Mouse (Mus musculus) right cerebral cortex, adult 18-20 months (tissue): ENCODE measurements around the gene Gm4869.
A peak's percentile ranks its signal among the peaks of the same experiment; 100 is the strongest.
"Not testable (repeated sequence)": the region's sequence is repeated elsewhere in the genome, so short reads cannot be mapped to it uniquely, and the experiment has no call there.

ENCODE experiments used
- DNase-seq: peaks from one replicate; pipeline ENCODE4 v3.0.0; 2022; ENCODE audit warnings: mixed read lengths

The Gm4869 gene

GRCm38 (mm10) chr5:140445345-140445744 is at the start of gene Gm4869:
Gene Gm4869 (plus strand): TSS chr5:140445645.
- no peak for DNase-seq

- DNase-seq, result no peak
Observed at GRCm38 (mm10) chr5:140396166-140396940, 49.1 kb upstream of the Gm4869 start.

GRCm38 (mm10) chr5:140402640-140403270 is 42.7 kb upstream of the Gm4869 start:
- no peak for DNase-seq

- no peak for DNase-seq
Observed at GRCm38 (mm10) chr5:140405126-140405525, 40.3 kb upstream of the Gm4869 start.

- DNase-seq, result no peak
Observed at GRCm38 (mm10) chr5:140406666-140407065, 38.8 kb upstream of the Gm4869 start.

GRCm38 (mm10) chr5:140408801-140409200 is 36.6 kb upstream of the Gm4869 start:
- no peak for DNase-seq

GRCm38 (mm10) chr5:140411339-140411738 is 34.1 kb upstream of the Gm4869 start:
- DNase-seq, result peak; percentile 42

- no peak for DNase-seq
Observed at GRCm38 (mm10) chr5:140414647-140415046, 30.8 kb upstream of the Gm4869 start.

- peak; percentile 14 for DNase-seq
Observed at GRCm38 (mm10) chr5:140418106-140418488, 27.3 kb upstream of the Gm4869 start.

- DNase-seq, result peak; percentile 89
Observed at GRCm38 (mm10) chr5:140418489-140419441, 26.7 kb upstream of the Gm4869 start, which contains the start of gene Eif3b. Gene Eif3b (plus strand): TSS chr5:140419328.

GRCm38 (mm10) chr5:140419442-140420080 is 25.9 kb upstream of the Gm4869 start:
- DNase-seq, result peak; percentile 24

GRCm38 (mm10) chr5:140420616-140421015 is 24.8 kb upstream of the Gm4869 start:
- DNase-seq, result no peak

- no peak for DNase-seq
Observed at GRCm38 (mm10) chr5:140425016-140425783, 20.2 kb upstream of the Gm4869 start.

GRCm38 (mm10) chr5:140439117-140439516 is 6.3 kb upstream of the Gm4869 start:
- DNase-seq, result not testable (repeated sequence)

- DNase-seq, result no peak
Observed at GRCm38 (mm10) chr5:140441406-140441805, 4.0 kb upstream of the Gm4869 start.

- DNase-seq, result no peak
Observed at GRCm38 (mm10) chr5:140444012-140444411, 1.4 kb upstream of the Gm4869 start.

GRCm38 (mm10) chr5:140446054-140446453 is 609 bp downstream of the Gm4869 start:
- no peak for DNase-seq

GRCm38 (mm10) chr5:140454488-140454887 is 9.0 kb downstream of the Gm4869 start:
- no peak for DNase-seq

GRCm38 (mm10) chr5:140455466-140455865 is 10.0 kb downstream of the Gm4869 start:
- DNase-seq, result no peak

GRCm38 (mm10) chr5:140461476-140461875 is 16.0 kb downstream of the Gm4869 start:
- no peak for DNase-seq

GRCm38 (mm10) chr5:140463151-140463550 is 17.7 kb downstream of the Gm4869 start:
- not testable (repeated sequence) for DNase-seq

GRCm38 (mm10) chr5:140464943-140465342 is 19.5 kb downstream of the Gm4869 start:
- DNase-seq, result no peak
